Mouse (Mus musculus): ENCODE measurements around the gene Casz1. TPM values are rescaled to one million over a fixed set of nuclear protein-coding genes. Genes with fewer than 3 reads are reported as not detected.

Casz1 gene
- polyA plus RNA-seq, 1 experiment from 2014 or later = 1.1 TPM

DNA sequence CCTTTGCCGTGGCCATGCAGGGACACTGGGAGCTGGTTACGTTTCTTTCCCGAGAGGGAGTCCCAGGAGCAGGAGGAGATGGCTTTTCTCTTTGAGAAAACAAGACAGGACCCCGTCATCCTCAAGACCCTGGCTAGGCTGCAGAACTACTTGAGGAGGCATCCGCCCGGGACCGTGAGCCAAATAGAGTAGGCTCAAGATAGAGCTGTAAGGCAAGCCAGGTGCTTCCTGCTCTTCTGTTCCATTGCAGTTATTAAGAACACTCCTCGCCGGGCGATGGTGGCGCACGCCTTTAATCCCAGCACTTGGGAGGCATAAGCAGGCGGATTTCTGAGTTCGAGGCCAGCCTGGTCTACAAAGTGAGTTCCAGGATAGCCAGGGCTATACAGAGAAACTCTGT, 80.4 kb downstream of the Casz1 start:
- 85% methylated on average over 14 of the region's 14 CpGs for WGBS
- H3K36me3 ChIP-seq = no peaks in the 10 kb centered on the region
- no peak for ATAC-seq (replicated peaks)
- H3K4me3 ChIP-seq = no peak overlapping the region
- H3K27me3 ChIP-seq = peaks cover 37% of the 10 kb centered on the region
- H3K4me1 ChIP-seq = peaks cover 40% of the 10 kb centered on the region
- no peaks in the 10 kb centered on the region for H3K9me3 ChIP-seq
- no peak overlapping the region for H3K9ac ChIP-seq (replicated peaks)
- no peak overlapping the region for H3K27ac ChIP-seq (replicated peaks)
- H3K4me2 ChIP-seq (replicated peaks) = no peak overlapping the region

DNA sequence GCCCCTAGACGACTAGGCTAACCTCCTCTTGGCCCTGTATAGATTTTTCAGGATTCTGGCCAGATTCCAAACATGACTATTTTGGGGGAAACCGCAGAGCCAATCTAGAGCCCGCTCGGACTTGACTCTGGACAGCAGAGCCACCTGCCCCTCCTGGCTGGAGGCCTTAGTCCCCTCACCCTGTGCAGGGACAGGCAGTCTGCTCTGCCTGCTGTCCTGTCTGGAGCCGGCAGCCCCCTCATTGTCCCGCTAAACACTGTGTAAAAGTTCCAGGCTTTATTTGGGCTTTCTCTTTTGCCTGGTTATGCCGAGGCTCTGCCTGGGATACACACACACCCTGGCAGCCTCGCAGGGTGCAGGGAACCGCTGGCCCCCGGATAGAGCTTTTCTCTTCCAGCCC, 81.2 kb downstream of the Casz1 start:
- ATAC-seq (replicated peaks) = peak; percentile 57; the same call in 1 of the 2 replicates
- no peak overlapping the region for H3K9ac ChIP-seq (replicated peaks)

DNA sequence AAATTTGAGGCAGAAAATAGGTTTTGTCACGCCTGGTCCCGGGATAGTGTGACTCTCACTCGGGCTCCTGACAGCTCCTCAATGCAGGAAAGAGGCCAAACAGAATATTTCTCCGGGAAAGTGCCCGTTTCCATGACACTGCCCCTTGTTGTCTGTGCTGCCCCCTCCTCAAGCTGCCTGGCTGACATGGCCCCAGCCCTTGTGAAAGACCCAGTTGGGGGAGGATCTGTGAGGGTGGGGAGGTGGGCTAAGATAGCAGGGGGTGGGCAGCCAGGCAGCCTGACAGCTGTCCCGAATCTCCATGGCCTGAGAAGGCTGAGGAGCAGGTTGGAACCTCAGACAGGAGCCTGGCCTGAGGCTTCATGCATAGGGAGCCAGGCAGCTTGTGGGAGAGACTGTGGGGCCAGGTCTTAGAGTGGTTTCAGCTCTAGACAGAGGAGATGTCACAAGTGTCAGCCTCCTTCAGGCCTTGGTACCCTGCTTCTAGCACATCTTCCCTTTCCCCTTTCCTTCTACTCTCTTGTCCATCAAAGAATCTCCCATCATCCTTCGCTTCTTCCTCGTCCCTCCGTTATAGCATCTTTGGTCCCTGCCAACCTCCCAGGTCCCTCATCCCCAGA, 81.8 kb downstream of the Casz1 start:
- peaks cover 35% of the 10 kb centered on the region for H3K27me3 ChIP-seq
- no peak overlapping the region for H3K4me3 ChIP-seq
- 20% methylated on average over 9 of the region's 9 CpGs for WGBS
- no peak overlapping the region for H3K4me2 ChIP-seq (replicated peaks)
- H3K27ac ChIP-seq (replicated peaks) = peak overlapping the region; percentile 58
- no peak overlapping the region for H3K9ac ChIP-seq (replicated peaks)
- H3K36me3 ChIP-seq = no peaks in the 10 kb centered on the region
- ATAC-seq (replicated peaks) = 0 out of 2 replicates have a peak, but pooled peaks have one; percentile 28
- H3K9me3 ChIP-seq = no peaks in the 10 kb centered on the region
- peaks cover 39% of the 10 kb centered on the region for H3K4me1 ChIP-seq

More for the DNA sequence above, 81.2 kb downstream of the Casz1 start:
- H3K36me3 ChIP-seq = no peaks in the 10 kb centered on the region
- peak overlapping the region; percentile 11; the same call in 1 of the 2 replicates for H3K4me2 ChIP-seq (replicated peaks)
- H3K4me1 ChIP-seq = peaks cover 40% of the 10 kb centered on the region
- H3K4me3 ChIP-seq = no peak overlapping the region
- WGBS = 8% methylated on average over 10 of the region's 10 CpGs
- H3K9me3 ChIP-seq = no peaks in the 10 kb centered on the region
- peak overlapping the region; percentile 58 for H3K27ac ChIP-seq (replicated peaks)
- H3K27me3 ChIP-seq = peaks cover 37% of the 10 kb centered on the region

DNA sequence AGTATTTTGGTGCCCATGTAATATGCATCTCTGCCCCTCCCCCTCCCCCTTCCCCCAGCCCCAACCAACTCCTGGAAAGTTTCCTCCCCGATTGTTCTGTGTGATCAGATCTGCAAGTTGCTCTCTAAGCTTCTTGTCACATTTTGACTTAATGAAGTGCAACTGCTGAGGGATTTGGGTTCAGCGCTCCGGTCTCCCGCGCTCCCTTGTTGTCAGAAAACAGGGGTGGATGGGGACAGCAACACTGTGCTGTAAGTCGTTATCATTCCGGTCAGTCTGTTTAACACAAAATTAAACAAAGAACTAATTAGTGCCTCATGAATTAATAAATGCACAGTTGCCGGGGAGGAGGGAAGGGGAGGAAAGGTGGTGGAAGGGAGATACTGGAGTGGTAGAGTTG, 84.0 kb downstream of the Casz1 start:
- Histone ChIP-seq H3K4me1 (peaks cover 27% of the 10 kb centered on the region), H3K27ac (replicated peaks) (no peak overlapping the region), H3K4me3 (no peak overlapping the region), H3K36me3 (no peaks in the 10 kb centered on the region), H3K9ac (replicated peaks) (no peak overlapping the region), H3K4me2 (replicated peaks) (no peak overlapping the region), H3K9me3 (no peaks in the 10 kb centered on the region), H3K27me3 (peaks cover 30% of the 10 kb centered on the region)
- WGBS = 8% methylated on average over 8 of the region's 8 CpGs
- ATAC-seq (replicated peaks) = no peak

- Histone ChIP-seq H3K4me3 (no peak overlapping the region), H3K36me3 (no peaks in the 10 kb centered on the region), H3K27ac (replicated peaks) (no peak overlapping the region), H3K9ac (replicated peaks) (no peak overlapping the region), H3K9me3 (no peaks in the 10 kb centered on the region), H3K4me2 (replicated peaks) (no peak overlapping the region), H3K4me1 (peaks cover 27% of the 10 kb centered on the region), H3K27me3 (peaks cover 32% of the 10 kb centered on the region)
- WGBS = 65% methylated on average over 6 of the region's 6 CpGs
- ATAC-seq (replicated peaks) = no peak
Observed at GRCm38 (mm10) chr4:148889011-148889410, 84.8 kb downstream of the Casz1 start.

DNA sequence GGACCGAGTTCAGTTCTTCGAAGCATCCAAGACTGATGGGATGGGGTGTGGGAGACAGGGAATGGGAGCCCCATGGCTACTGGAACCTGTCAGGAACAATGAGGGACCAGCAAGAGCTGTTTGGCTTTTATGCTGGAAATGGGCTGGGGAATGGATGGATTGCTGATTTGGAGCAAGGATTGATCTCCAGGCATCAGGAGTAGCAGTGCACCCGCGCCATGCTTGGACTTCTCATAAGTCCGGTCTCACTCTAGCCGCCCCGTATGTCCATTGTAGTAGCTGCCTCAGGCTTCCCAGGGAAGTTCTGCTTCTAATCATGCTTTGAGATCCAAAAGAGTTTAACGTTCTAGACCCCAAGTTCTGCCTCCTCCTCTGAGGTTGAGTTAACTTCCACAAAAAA, 86.2 kb downstream of the Casz1 start:
- H3K4me3 ChIP-seq = no peak overlapping the region
- no peak for ATAC-seq (replicated peaks)
- H3K27me3 ChIP-seq = peaks cover 35% of the 10 kb centered on the region
- WGBS = 68% methylated on average over 8 of the region's 8 CpGs
- no peaks in the 10 kb centered on the region for H3K9me3 ChIP-seq
- no peak overlapping the region for H3K27ac ChIP-seq (replicated peaks)
- H3K4me1 ChIP-seq = peaks cover 27% of the 10 kb centered on the region
- no peaks in the 10 kb centered on the region for H3K36me3 ChIP-seq
- no peak overlapping the region for H3K9ac ChIP-seq (replicated peaks)
- H3K4me2 ChIP-seq (replicated peaks) = peak overlapping the region; percentile 55

DNA sequence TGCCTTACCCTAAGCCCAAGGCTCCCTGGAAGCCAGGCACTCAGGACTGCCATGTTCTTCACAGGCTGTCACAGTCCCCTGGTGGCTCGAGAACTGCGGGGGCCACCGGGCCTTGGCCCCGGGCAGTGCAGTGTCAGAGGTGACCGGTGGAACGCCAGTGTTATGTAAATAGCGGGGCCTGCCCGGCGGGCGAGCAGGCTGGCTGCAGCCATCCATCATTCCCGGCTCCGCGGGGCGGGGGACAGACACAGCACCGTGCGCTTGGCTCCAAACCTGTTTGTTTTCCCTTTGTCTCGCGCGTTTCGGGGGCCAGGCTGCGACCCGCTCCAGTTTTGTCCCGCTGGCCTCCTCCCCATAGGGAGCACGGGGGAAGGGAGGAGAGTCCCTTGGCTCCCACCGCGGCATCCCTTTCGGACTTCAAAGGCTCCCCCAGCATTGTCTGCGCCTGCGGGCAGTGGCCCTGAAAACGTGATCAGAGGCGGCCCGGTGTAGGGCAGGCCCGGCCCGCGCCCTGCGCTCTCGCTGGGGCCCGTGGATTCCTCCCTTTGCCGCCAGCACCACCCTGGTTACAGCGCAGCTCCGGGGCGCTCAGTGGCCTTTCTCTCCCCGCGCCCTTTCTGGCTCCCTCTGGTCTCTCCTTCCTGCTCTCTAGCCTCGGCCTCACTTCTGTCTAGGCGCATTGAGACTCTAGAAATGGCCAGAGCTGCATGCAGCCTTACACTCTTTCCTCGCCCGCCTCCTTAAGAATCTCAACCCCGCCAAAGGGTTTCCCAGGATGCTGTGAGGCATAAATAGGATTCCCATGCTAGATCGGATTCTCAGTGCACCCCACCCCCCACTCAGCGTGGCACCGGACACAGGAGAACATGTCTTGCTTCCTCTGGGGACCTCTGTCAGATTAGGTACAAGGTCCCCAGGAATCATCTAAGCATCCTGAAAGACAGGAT, 86.9 kb downstream of the Casz1 start:
- Histone ChIP-seq H3K4me3 (peak overlapping the region; percentile 31), H3K27ac (replicated peaks) (no peak overlapping the region), H3K4me1 (peaks cover 20% of the 10 kb centered on the region), H3K9me3 (no peaks in the 10 kb centered on the region), H3K27me3 (peaks cover 37% of the 10 kb centered on the region), H3K9ac (replicated peaks) (peak overlapping the region; percentile 43), H3K4me2 (replicated peaks) (peak overlapping the region; percentile 55), H3K36me3 (no peaks in the 10 kb centered on the region)
- peak; percentile 62 for ATAC-seq (replicated peaks)
- WGBS = 3% methylated on average over 49 of the region's 52 CpGs

- no peak overlapping the region for H3K27ac ChIP-seq (replicated peaks)
- H3K9me3 ChIP-seq = no peaks in the 10 kb centered on the region
- no peak overlapping the region for H3K4me2 ChIP-seq (replicated peaks)
- WGBS = 54% methylated on average over 6 of the region's 6 CpGs
- H3K4me3 ChIP-seq = no peak overlapping the region
- H3K9ac ChIP-seq (replicated peaks) = no peak overlapping the region
- H3K4me1 ChIP-seq = peaks cover 16% of the 10 kb centered on the region
- H3K36me3 ChIP-seq = no peaks in the 10 kb centered on the region
- peaks cover 38% of the 10 kb centered on the region for H3K27me3 ChIP-seq
- no peak for ATAC-seq (replicated peaks)
Observed at GRCm38 (mm10) chr4:148896125-148896524, 91.9 kb downstream of the Casz1 start.

GRCm38 (mm10) chr4:148899927-148900294, 95.7 kb downstream of the Casz1 start:
- no peak overlapping the region for H3K27ac ChIP-seq (replicated peaks)
- peaks cover 13% of the 10 kb centered on the region for H3K4me1 ChIP-seq
- peak; percentile 9; the same call in 1 of the 2 replicates for ATAC-seq (replicated peaks)
- H3K9ac ChIP-seq (replicated peaks) = 0 out of 2 replicates have a peak overlapping the region, but pooled peaks have one; percentile 30
- no peaks in the 10 kb centered on the region for H3K36me3 ChIP-seq
- WGBS = 15% methylated on average over 1 of the region's 1 CpGs
- H3K4me3 ChIP-seq = peak overlapping the region; percentile 67
- H3K27me3 ChIP-seq = peaks cover 52% of the 10 kb centered on the region
- peak overlapping the region; percentile 98 for H3K4me2 ChIP-seq (replicated peaks)
- H3K9me3 ChIP-seq = no peaks in the 10 kb centered on the region

GRCm38 (mm10) chr4:148900295-148901211, 96.3 kb downstream of the Casz1 start:
- H3K9ac ChIP-seq (replicated peaks) = peak overlapping the region; percentile 30
- peaks cover 13% of the 10 kb centered on the region for H3K4me1 ChIP-seq
- no peaks in the 10 kb centered on the region for H3K36me3 ChIP-seq
- H3K9me3 ChIP-seq = no peaks in the 10 kb centered on the region
- H3K27ac ChIP-seq (replicated peaks) = no peak overlapping the region
- peak; percentile 78 for ATAC-seq (replicated peaks)
- WGBS = under 1% methylated on average over 104 of the region's 123 CpGs
- peak overlapping the region; percentile 67 for H3K4me3 ChIP-seq
- peak overlapping the region; percentile 98 for H3K4me2 ChIP-seq (replicated peaks)
- peaks cover 52% of the 10 kb centered on the region for H3K27me3 ChIP-seq

DNA sequence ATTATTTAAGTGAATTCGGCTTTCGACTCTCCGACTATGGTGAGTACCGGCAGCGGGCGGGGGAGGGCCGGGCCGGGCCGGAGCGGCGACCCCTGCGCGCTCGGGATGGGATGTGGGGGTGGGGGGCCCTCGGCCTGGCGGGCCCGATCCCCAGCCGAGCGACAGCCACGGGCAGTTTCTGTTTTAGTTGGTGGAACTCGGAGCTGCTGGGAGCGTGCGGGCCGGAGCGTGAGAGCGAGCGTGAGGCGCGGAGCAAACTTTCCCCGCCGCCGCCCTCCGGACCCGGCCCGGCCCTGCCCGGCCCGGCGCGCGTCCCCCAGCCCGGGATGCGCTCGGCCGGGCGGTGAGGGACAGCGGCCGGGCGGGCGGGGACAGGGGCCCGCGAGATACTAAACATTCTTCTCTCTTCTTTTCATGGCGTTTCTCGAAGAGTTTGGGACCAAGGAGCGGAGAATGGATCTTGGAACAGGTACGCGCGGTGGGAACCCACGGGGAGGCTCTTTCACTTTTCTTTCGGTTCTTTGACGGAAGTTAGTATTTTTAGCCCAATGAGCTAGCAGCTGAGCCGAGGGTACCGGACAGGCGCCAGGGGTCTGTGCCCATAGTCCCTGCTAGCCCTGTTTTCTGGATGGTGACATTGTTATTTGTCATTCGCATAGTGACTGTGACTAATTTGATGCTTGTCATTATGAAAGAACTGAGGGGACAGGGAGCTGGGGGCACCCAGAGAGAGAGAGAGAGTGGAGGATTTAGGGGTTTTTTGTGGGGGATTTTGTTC, 97.2 kb downstream of the Casz1 start:
- H3K27me3 ChIP-seq = peaks cover 48% of the 10 kb centered on the region
- peaks cover 13% of the 10 kb centered on the region for H3K4me1 ChIP-seq
- 0 out of 2 replicates have a peak, but pooled peaks have one; percentile 24 for ATAC-seq (replicated peaks)

More for the DNA sequence above, 97.2 kb downstream of the Casz1 start:
- Histone ChIP-seq H3K9me3 (no peaks in the 10 kb centered on the region), H3K4me3 (peak overlapping the region; percentile 67), H3K27ac (replicated peaks) (no peak overlapping the region), H3K4me2 (replicated peaks) (peak overlapping the region; percentile 98), H3K9ac (replicated peaks) (peak overlapping the region; percentile 30), H3K36me3 (no peaks in the 10 kb centered on the region)
- under 1% methylated on average over 63 of the region's 64 CpGs for WGBS
